Mouse (Mus musculus) kidney, postnatal 36 days (tissue): Measurements from ENCODE around the gene Tmem108.

Source experiments
- DNase-seq, 2 experiments: peaks; one replicate each; pipeline ENCODE4 v3.0.0; 2021 to 2022; ENCODE audit warnings: mixed read lengths in 2 of 2

Tmem108 gene

DNA sequence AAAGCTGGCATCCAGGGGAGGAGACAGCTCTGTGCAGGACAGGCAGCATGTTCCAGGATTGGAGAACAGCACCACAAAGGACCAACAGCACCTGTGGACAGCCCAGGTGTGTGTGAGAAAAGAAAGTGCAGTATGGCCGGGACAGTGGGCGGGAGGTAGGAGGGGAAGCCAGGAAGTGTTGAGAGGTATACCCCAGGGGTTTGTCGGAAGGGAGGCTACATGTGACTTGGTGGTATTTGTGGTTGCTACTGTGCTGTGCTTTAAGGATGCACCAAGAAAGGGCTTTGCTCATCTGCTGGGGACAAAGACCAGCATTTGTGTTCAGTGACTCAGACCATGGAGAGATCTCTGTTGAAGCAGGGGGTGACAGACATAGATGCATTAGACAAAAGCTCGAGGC lies 271.8 kb downstream of the Tmem108 start:
- DNase-seq, result no peak

DNA sequence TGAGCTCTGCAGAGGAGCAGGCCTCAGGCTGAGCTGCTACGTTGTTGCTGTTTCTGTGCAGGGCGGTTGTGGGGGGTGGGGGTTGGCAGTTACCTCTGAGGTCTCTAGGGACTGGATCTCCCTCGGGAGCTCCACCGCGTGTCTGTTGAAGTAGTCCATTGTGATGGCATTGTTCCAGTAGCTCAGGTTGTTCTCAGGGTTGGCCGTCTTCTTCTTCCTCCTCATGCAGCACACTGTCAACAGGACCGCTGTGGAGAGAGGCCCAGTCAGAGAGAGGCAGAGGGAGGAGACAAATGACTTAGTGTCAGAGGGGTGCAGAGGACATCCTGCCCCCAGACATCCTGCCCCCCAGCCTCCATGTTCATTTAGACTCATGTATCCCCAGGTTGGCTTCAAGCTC lies 272.5 kb downstream of the Tmem108 start:
- peak; percentile 32 to 60 for DNase-seq

DNA sequence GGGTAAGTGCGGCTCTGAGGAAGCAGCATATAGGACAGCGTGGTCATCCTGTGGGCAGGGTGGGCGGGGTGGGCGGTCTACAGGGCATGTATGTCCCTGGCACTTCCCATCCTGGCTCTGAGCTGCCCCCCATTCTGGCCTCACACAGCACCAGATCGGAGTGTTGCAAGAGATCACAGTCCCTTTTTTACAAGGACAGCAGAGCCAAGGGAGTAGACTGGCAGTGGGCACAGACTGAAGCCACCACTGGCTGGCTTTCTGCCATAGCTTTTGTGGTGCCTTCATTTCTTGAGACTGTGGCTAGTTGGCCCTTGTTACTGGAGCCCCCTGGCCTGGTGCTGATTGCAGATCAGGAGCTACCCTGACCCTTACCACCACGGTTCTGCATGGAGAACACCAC lies 275.4 kb downstream of the Tmem108 start:
- DNase-seq, result no peak

DNA sequence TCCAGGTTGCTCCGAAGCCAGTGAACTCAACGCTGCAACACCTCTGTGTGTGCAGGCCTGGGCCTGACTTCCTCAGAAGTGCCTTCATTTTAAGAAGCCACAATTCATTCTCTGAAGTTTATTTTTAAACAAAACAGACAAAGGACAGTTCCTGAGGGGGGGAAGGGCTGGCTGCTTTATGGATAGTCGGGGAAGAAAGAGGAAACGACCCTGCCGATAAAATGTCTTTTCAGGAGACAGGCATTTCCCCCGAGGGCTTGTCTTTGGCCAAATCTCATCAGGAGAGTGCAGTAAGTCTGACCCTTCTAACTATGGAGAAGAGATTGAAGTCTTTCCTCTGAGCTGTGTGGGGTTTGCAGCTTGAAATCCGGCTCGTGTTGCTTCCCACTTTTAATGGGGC lies 276.0 kb downstream of the Tmem108 start:
- DNase-seq, result peak; percentile 54 to 67

DNA sequence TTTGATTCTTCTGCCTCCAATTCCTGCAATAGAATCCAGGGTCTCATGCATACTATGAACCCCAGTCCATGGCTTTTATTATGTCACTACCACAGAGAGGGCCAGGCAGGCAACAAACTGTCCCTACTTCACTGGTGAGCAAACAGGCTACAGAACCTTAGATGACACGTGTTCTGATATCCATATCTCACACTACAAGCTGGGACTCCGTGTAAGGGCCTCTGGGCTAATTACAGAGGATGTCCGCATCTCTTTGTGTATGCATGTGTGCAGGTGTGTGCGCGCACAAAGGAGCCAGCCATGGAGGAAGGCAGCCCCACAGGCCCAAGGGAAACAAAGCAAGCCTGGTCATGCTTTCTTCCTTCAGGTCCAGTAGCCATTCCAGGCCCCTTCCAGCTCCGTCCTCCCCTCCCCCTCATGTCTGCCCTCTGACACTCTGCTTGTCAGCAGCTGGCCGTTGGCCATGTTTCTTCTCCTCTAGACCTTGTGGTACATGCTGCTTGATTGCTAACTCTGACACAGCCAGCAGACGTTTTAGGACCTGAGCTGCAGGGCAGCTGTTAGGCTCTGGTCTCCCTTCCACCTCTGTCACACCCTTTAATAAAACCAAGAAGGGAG lies 280.9 kb downstream of the Tmem108 start:
- peak; percentile 87 to 89 for DNase-seq

DNA sequence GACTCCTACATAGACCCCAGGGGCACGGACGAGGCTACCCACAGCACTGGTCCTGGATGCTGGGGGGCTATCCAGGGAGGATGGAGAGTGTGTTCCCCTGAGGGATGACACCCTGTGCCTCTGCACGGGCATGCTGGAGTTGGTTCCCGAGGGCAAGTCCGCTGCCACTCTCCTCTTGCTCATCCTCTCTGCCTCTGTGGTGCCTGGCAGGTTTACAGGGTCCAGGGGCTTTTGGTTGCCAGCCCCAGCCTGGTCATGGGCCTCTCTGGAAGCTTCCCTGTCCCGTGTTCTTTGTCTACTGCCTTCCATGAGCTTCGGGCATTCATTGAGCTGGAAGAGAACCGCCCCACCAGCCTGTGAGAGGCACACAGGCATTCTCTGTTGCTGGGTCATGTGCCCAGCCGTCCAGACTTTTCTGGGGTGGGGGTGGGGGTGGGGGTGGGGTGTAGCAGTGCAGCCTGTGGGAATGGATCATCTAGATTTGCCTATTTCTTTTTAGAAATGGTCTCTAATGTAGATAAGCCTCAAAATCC lies 281.5 kb downstream of the Tmem108 start, which contains the start of gene Bfsp2:
Gene Bfsp2, minus strand, starts transcription at position 377 of the 533 bp plus-strand sequence.
- no peak for DNase-seq

DNA sequence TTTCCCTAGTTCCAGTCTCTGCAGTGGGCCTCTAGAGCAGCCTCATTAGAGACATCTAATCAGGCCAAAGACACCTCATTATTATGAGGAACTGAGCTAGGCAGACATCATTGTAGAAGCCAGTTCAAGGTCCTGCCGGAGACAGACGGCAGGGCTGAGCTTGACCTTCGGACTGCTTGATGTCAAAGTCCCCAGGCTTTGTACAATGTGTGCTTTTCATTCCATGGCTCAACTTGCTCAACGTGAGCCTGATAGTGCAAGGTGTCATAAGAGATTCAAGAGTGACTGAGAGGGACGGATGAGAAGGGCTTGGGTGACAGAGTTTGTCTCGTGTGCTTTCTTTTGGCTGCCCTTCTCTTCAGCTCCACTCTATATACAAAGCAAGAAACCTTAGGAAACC lies 286.2 kb downstream of the Tmem108 start:
- peak; percentile 69 to 78 for DNase-seq

DNA sequence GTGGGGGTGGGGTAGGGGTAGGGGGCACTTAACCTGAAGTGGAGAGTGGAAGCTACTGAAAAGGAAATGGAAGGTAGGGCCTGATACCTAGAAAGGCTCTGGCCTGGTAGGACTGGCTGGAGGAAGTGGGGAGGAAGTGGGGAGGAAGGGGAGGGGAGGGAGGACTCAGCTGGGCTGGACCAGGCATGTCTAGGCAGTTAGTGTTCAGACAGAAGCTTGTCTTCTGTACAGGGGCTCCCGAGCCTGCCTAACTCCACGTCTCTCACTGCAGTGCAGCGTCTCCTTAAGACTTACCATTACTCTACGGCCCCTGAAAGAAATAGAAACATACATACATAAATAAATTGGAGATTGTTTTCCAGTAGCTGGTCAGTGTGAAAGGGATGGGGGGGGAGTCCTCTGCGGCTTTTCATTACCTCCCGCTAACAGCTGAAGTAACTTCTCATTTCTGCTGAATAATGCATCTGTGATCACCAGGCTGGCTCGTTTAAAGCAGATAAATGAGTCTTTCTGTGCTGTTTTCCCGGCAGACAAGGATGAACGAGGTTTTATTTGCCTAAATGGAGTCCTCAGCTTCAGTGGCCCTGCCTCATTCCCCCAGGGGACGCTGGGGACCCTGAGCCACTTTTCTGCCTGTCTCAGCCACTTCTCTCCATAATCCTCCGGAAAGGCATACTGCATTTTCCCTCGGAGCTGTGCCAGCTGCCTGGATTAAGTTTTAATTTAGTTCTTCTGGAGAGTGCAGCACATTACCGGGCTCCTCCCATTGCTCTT lies 287.5 kb downstream of the Tmem108 start:
- DNase-seq, result peak; percentile 62 to 77

DNA sequence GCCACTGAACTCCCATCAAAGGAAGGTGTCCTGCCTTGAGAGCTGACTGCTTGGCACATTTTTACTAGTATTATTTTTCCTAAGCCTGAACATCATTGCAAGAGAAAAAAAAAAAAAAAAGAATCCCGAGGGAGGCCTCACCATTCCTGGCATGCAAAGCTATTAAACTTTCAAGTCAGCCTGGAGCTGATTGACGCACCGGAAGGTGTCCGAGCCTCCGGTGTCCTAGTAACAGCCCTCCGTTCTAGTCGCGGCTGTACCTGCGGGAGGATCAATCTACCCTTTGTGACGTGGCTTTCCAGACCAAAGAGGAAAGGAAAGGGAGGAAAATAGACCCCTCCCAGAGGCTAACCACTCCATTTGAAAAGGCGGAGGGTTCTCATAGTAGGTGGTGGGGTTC lies 289.9 kb downstream of the Tmem108 start:
- no peak for DNase-seq

DNA sequence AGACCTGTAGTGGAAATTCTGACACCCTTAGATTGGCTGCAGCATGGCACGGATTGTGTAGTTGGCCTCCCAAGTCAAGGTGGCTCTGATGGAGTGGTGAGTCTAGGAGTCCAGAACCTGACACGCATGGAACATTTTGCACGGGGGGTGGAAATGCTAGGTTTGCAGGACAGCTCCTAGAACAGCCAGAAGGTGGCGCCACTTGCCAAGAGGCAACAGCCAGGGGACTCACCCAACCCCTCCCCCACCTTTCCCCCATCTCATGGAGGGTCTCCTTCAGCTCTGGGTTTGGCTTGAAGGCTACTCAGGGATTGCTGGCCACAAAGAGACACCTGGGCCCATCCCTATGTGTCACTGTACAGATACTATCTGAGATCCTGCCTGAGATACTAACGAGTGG lies 292.1 kb downstream of the Tmem108 start:
- DNase-seq, result peak; percentile 18 to 78

DNA sequence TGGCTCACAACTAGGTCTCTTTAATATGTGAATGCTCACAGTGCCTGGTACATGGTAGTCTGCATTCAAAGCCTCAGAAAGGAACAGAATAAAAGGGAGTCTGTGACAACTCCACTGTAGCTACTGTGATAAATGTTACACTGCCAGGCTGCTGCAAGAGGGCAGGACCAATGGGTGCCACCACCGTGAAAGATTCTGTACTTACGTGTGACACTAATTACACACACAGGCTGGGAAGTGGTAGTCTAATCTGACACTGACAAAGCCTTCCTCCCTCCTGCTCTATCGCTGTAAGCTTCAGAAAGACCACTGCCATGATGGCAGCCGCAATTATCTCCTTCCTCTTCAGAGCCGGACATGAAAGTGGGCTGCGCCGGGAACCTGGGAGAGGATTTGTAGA lies 292.7 kb downstream of the Tmem108 start:
- no peak for DNase-seq

DNA sequence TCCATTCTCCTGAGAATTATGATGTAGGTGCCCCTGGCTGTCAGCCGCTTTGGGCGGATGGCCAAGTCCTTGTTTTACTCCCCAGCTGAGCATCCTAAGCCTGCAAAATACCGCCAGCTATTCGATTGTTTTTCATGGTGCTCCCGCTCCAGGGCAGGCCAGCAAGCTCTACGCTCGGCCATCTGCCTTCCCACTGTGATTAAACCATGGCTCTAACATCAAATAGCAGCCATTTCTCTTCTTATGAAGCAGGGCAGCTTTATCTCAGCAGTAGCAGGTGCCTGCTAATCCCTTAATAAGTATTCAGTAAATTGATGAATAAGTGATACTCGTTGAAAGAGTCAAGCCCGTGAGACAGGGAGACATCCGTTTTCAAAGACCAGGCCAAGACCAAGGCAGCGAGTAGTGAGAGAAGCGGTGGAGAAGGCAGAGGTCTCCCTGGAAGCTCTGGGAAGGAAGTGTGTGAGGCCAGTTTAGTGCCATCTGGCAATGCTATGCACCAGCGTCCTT lies 295.9 kb downstream of the Tmem108 start:
- no peak for DNase-seq

DNA sequence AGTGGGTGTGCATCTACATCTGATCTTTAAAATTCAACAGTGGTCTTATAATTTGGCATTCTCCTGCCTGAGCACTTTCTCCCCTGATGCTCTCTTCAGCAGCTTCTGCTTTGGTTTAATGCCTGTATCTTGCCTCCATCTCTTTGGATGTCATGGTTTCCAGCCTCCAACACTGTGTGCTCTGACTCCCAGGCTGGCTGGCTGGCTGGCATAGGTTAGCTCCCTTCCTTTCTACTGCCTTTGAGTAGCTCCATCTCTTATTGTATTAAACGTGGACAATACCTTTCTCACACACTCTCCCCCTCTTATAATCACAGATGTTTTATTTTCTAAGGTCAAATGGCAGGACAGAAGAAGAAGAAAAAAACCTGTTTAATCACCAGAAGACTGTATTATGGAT lies 296.3 kb downstream of the Tmem108 start:
- DNase-seq, result no peak

DNA sequence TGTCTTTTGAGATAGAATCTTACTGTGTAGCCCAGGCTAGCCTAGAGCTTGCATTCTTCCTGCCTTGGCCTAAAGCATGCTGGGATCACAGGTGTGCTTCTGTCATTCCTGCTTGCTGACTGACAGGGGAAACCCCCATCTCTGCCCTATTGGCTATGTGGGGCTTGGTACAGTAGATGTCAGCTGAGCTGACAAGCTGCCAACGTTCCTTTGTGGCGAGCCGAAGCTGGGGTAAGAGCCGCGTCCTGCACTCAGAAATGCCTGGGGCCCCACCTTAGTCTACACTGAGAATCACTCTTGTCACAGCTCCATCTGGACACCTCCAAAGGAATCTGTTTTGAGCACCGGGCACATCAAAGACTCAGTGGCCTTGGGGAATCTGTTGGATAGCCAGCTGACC lies 297.8 kb downstream of the Tmem108 start:
- DNase-seq, result no peak

DNA sequence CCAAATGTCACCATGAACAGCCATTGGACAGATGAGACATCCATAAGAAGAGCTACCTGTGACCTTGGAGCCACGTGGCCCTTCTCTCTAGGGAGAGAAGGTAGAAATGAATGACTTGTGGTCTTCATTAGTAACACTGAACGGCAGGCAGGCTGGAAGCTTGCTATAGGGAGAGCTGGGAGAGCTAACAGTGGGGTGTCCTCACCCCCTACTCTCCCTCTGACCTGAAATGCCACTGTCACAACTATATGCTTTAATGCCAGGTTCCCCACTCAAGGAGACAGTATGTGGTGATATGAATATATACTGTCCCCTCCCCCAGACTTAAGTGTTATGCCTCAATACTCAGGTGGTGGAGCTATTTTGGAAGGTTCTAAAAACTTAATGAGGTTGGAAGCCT lies 301.8 kb downstream of the Tmem108 start:
- DNase-seq, result no peak

DNA sequence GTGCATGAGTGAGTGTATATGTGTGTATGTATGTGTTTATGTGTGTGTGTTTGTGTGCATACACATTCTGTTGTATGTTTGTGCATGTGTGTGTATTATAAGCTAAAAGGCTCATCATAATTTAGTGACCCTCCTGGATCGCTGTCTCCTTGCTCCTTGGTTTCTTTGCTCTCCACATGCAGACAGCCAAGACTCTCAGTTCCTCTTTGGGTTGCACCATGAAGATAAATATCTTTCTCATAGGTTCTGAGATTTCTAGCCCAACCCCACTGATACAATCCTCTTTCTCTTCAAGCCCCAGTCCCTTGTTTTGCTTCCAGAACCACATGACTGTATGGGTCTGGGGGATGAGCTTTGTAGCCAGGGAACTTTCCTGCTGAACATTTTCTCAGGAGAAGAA lies 302.3 kb downstream of the Tmem108 start:
- DNase-seq, result no peak

DNA sequence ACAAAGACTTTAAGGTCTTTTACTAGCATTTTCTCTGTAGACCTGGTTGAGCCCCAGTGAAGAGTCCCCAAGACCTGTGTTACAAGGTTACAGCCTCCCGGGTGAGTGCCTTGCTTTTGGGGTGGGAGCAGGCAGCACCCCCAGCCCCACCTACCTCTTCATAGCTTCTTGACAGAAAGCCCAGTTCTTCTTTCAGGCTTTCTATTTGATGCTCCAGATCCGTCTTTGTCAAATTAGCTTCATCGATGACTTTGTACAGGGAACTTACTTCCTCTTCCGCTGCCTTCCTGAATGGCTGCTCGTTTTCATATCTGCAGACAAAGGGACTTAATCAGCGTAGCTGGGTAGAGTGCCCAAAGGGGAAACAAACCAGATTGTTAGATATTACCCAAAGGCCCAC lies 312.0 kb downstream of the Tmem108 start:
- no peak for DNase-seq

DNA sequence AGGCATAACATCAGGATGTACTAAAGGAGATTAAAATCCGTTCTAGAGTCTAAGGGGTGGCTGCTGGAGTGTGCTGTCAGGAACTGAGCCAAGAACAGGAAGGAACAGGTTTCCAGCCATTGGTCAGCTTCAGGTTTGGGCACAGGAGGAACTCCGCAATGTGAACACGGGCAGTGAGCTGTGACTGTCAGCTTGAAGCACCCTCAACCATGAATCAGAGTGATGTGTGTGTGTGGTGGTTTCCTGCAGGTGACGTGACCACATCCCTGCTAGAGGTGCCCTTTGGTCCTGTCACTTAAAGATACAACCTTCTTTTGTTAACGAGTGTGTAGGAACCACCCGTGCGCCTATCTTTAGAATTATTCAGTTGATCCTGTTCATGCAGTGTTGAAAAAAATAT lies 312.5 kb downstream of the Tmem108 start:
- DNase-seq, result peak; percentile 14 to 22

DNA sequence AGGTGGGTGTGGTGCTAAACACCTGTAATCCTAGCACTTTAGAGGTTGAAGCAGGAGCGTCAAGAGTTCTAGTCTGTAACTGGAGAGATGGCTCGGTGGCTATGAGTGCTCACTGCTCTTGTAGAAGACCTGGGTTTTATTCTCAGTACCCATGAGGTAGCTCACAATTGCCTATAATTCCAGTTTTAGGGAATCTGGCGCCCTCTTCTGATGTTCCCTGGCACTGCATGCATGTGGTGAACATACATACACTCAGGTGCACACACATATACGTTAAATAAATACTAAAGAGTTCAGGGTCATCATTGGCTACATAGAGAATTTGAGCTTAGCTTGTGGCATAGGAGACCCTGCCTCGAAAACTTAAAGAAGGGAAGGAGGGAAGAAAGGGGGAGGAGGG lies 317.0 kb downstream of the Tmem108 start:
- DNase-seq, result no peak

DNA sequence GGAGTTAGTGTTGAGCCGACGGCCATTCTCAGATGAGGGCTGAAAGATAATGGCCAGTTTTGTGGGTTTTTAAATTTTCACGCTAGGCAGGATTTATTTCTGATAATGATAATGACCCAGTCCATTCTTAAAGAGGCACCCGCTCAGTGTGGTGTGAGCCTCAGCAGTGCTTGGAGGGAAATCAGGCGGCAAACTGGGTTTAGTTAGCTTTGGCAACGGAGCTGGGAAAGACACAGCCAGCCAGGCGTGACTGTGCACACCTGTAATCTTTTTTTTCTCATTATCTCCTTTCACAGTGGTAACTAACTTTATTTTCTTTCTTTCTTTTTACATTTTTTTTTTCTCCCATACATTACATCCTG lies 317.8 kb downstream of the Tmem108 start:
- DNase-seq, result no peak

DNA sequence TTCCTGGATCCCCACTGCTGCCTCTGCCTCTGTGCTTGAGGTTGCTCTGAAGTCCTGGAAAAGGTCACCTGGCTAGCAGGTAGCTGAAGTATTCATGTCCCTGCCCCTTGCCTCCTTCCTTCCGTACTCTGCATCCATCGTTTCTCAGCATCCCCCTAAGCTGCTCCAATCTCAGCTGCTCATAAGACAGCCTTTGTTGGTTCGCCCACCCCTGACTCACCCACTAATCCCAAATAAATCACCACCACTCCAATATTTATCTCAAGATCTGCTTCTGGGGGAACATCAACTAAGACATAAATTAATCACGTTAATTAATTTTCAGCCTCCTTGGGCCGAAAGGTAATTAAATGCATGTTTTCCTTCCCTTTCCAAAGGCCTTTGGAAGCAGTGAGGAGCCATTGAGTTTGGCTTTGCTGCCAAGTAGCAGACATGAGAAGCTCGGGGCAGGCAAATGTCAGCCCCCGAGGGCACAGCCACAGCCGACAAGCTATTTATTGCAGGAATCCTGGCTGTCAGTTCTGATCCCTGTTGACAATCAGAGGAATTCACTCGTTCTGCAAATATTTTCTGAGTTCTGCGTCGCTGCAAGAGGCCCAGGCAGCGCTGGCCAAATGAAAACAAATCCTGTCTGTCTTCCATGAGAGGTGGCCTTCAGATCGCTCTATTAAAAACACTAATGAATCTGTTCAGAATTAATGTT lies 318.4 kb downstream of the Tmem108 start:
- peak in 1 of 2 experiments; percentile 7 for DNase-seq

DNA sequence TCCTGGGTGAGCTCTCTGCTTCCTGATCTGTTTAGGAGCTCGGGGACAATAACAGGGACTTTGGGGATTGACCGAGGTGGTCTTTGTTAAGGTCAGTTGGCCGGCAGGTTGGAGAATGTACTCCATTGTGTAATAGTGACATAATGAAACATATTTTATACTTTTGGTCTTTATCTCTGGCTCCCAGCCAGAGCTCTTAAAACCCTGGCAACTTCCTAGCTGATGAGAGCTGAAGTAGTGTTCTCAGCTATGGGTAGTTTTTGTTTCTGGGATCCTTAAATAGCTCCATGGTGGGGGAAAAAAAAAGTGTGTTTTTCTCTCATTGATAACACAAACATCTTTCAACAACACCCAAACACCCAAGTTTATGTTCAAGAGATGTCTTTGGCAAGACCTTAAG lies 321.0 kb downstream of the Tmem108 start:
- no peak for DNase-seq

DNA sequence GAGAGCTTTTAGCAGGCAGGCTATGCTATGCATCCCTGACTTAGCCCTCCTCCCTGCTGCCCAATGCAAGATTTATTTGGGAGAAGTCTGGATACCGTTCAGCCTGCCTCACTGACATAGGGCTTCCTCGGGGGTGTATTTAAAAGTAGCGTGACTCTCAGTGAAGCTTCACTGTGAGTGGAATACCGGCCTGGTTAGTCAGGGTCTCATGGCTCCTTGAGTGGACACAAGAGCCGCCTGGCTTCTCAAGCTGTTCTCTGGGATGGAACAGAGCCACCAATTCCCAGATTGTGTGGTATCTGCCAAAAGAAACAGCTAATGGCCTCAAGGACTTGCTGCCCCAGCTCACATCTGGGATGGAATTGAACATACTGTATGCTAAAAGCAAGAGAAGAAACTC lies 324.5 kb downstream of the Tmem108 start:
- DNase-seq, result no peak

DNA sequence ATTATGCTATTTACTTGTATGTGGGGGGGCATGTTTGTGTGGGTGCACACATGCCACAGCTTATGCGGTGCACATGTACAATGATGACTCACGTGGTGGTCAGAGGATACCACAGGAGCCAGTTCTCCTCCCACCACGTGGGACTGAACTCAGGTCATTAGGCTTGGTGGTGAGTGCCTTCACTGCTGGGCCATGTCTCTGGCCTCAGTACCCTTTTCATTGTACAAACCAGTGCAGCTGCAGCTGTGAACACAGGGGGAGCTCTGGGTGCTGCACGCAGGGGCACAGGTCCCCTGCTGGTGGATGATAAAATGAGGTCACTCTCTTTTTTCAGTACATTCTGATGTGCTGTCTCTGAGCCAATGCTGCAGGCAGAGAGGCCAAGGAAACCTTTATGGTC lies 327.5 kb downstream of the Tmem108 start:
- no peak for DNase-seq
